Mouse (Mus musculus): Measurements from ENCODE around the gene Gtf2h5.

Gtf2h5 gene

GRCm38 (mm10) chr17:6079287-6080122, at the start of gene Gtf2h5, which contains the start of gene Serac1:
Gene Gtf2h5, plus strand, starts transcription at chr17:6079786.
Gene Serac1, minus strand, starts transcription at chr17:6079741.
- ATAC-seq (ENCODE audit: low TSS enrichment): peak; percentile 88

GRCm38 (mm10) chr17:6035661-6036060, 43.9 kb upstream of the Gtf2h5 start:
- ATAC-seq (ENCODE audit: low TSS enrichment): no peak

- no peak for ATAC-seq (ENCODE audit: low TSS enrichment)
Observed at GRCm38 (mm10) chr17:6036458-6036857, 43.1 kb upstream of the Gtf2h5 start.

- no peak for ATAC-seq (ENCODE audit: low TSS enrichment)
Observed at GRCm38 (mm10) chr17:6036872-6037271, 42.7 kb upstream of the Gtf2h5 start.

- ATAC-seq (ENCODE audit: low TSS enrichment): no peak
Observed at GRCm38 (mm10) chr17:6037507-6037906, 42.1 kb upstream of the Gtf2h5 start.

GRCm38 (mm10) chr17:6052801-6053200, 26.8 kb upstream of the Gtf2h5 start:
- ATAC-seq (ENCODE audit: low TSS enrichment): no peak

- peak; percentile 76; the same call in 1 of the 2 replicates for ATAC-seq (ENCODE audit: low TSS enrichment)
Observed at GRCm38 (mm10) chr17:6054934-6055355, 24.6 kb upstream of the Gtf2h5 start.

GRCm38 (mm10) chr17:6062793-6063192, 16.8 kb upstream of the Gtf2h5 start:
- no peak for ATAC-seq (ENCODE audit: low TSS enrichment)

GRCm38 (mm10) chr17:6063532-6063931, 16.1 kb upstream of the Gtf2h5 start:
- ATAC-seq (ENCODE audit: low TSS enrichment): no peak

GRCm38 (mm10) chr17:6066021-6066420, 13.6 kb upstream of the Gtf2h5 start:
- no peak for ATAC-seq (ENCODE audit: low TSS enrichment)

- no peak for ATAC-seq (ENCODE audit: low TSS enrichment)
Observed at GRCm38 (mm10) chr17:6067613-6068012, 12.0 kb upstream of the Gtf2h5 start.

GRCm38 (mm10) chr17:6069866-6070265, 9.7 kb upstream of the Gtf2h5 start:
- no peak for ATAC-seq (ENCODE audit: low TSS enrichment)

- ATAC-seq (ENCODE audit: low TSS enrichment): no peak
Observed at GRCm38 (mm10) chr17:6073405-6073804, 6.2 kb upstream of the Gtf2h5 start.

- ATAC-seq (ENCODE audit: low TSS enrichment): no peak
Observed at GRCm38 (mm10) chr17:6083323-6083890, 3.8 kb downstream of the Gtf2h5 start.

- ATAC-seq (ENCODE audit: low TSS enrichment): no peak
Observed at GRCm38 (mm10) chr17:6091604-6092003, 12.0 kb downstream of the Gtf2h5 start.

GRCm38 (mm10) chr17:6095579-6095978, 16.0 kb downstream of the Gtf2h5 start:
- no peak for ATAC-seq (ENCODE audit: low TSS enrichment)

GRCm38 (mm10) chr17:6097884-6098283, 18.3 kb downstream of the Gtf2h5 start:
- peak; percentile 72; the same call in 1 of the 2 replicates for ATAC-seq (ENCODE audit: low TSS enrichment)

- ATAC-seq (ENCODE audit: low TSS enrichment): no peak
Observed at GRCm38 (mm10) chr17:6102287-6102686, 22.7 kb downstream of the Gtf2h5 start.

- no peak for ATAC-seq (ENCODE audit: low TSS enrichment)
Observed at GRCm38 (mm10) chr17:6103566-6103965, 24.0 kb downstream of the Gtf2h5 start.

- peak; percentile 94 for ATAC-seq (ENCODE audit: low TSS enrichment)
Observed at GRCm38 (mm10) chr17:6106361-6107014, 26.9 kb downstream of the Gtf2h5 start, which contains the start of gene Tulp4. Gene Tulp4, plus strand, starts transcription at chr17:6106437.

- ATAC-seq (ENCODE audit: low TSS enrichment): peak; percentile 17
Observed at GRCm38 (mm10) chr17:6107015-6107601, 27.5 kb downstream of the Gtf2h5 start.

GRCm38 (mm10) chr17:6108175-6108574, 28.6 kb downstream of the Gtf2h5 start:
- ATAC-seq (ENCODE audit: low TSS enrichment): no peak
